Mouse (Mus musculus) cortical plate, adult 2 months (tissue): ENCODE results near the gene Kdelr1.

Experiments
- CTCF ChIP-seq: fragments of 200-500 bp; IDR thresholded peaks from 2 replicates; pipeline ENCODE4 v1.5.1; 2011; ENCODE audit warnings: mild to moderate bottlenecking, control low read depth, low read length; ENCODE audit not compliant: insufficient read depth; ENCODE audit errors: extremely low read depth
- POLR2A ChIP-seq: fragments of 200-500 bp; IDR thresholded peaks from 2 replicates; pipeline ENCODE4 v1.6.1; 2011; ENCODE audit warnings: mild to moderate bottlenecking, low read length, control low read depth; ENCODE audit not compliant: insufficient read depth; ENCODE audit errors: extremely low read depth

DNA sequence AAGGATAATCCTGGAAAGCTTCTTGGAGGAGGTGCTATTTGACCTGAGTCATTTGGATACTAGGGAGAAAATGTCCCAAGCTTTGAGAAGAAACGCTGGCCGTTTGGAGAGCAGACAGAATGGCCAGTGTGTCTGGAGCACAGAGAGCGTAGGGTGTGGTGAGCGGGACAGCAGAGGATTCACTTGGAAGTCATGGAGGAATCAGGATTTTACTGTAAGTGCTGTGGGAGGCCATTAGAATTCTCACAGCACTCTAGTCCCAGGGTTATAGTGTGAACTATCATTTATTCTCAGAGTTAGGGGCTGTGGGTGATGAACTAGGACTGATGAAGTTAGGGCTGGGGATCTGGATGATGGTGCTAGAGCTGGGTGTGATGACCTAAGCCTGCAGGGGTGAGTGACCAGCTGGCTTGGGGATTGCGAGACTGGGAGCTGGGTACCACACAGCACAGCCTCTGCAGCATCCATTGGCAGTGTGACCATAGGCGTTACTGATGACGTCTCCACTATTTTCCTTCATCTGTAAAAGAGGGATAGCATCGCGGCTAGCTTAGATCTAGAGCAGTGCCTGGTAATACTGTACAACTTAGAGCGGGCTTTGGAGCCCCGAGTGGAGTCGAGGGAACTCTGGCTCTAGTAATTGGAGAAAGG lies 49.5 kb downstream of the Kdelr1 start:
- TF ChIP-seq POLR2A, result no peak
- TF ChIP-seq CTCF, result no peak
